Mouse (Mus musculus) embryonic facial prominence, embryonic 15.5 days (tissue): Measurements from ENCODE around the gene 1810049J17Rik. TPM values are rescaled to one million over a fixed set of nuclear protein-coding genes. Genes with fewer than 3 reads are reported as not detected.

ENCODE experiments used
- ATAC-seq: fragments of 200-750 bp; cut with Nextera tagmentation; 2 replicates; pipeline ENCODE4 v1.8.0; 2017; ENCODE audit warnings: low read depth, moderate TSS enrichment; ENCODE audit not compliant: insufficient number of reproducible peaks, low FRiP score, low TSS enrichment
- H3K27ac ChIP-seq: fragments of 300-500 bp; sonication (generic); replicated peaks from 2 replicates; pipeline ENCODE4 v1.5.1; 2015; ENCODE audit warnings: mild to moderate bottlenecking, inconsistent platforms
- H3K27me3 ChIP-seq: fragments of 300-500 bp; sonication (generic); 2 replicates; pipeline ENCODE4 v1.6.1; 2015; ENCODE audit warnings: inconsistent platforms
- H3K36me3 ChIP-seq: fragments of 300-500 bp; sonication (generic); 2 replicates; pipeline ENCODE4 v1.6.1; 2015; ENCODE audit warnings: mild to moderate bottlenecking, inconsistent platforms
- H3K4me1 ChIP-seq: fragments of 300-500 bp; sonication (generic); 2 replicates; pipeline ENCODE4 v1.6.1; 2015; ENCODE audit warnings: inconsistent platforms
- H3K4me2 ChIP-seq: fragments of 300-500 bp; sonication (generic); replicated peaks from 2 replicates; pipeline ENCODE4 v1.6.1; 2015; ENCODE audit warnings: mild to moderate bottlenecking, inconsistent platforms
- H3K4me3 ChIP-seq: fragments of 300-500 bp; sonication (generic); replicated peaks from 2 replicates; pipeline ENCODE4 v1.5.1; 2015; ENCODE audit warnings: mild to moderate bottlenecking, inconsistent platforms
- H3K9ac ChIP-seq: fragments of 300-500 bp; sonication (generic); 2 replicates; pipeline ENCODE4 v1.6.1; 2015; ENCODE audit warnings: inconsistent platforms
- H3K9me3 ChIP-seq: fragments of 300-500 bp; sonication (generic); replicated peaks from 2 replicates; pipeline ENCODE4 v1.6.1; 2016; ENCODE audit warnings: inconsistent platforms
- WGBS: fragments of 180-500 bp; shearing (Covaris S2); methylation state at CpG from one replicate; pipeline ENCODE4 v1.1.7; 2015; 5-methylcytosine and 5-hydroxymethylcytosine counted together
- polyA plus RNA-seq: library from polyadenylated mRNA; unstranded; fragments of >200 nt; fragmentation: Nextera tagmentation; extraction: Ambion mirVana; gene quantifications from 2 replicates; pipeline ENCODE4 v1.2.1, GENCODE M21; 2015

The 1810049J17Rik gene
- polyA plus RNA-seq, 1 experiment from 2014 or later = 2.6 TPM

- H3K9ac ChIP-seq = no peak overlapping the region
- WGBS = 58% methylated on average over 4 of the region's 4 CpGs
- no peaks in the 10 kb centered on the region for H3K36me3 ChIP-seq
- no peak for ATAC-seq
- no peak overlapping the region for H3K4me3 ChIP-seq
- H3K4me1 ChIP-seq = peaks cover 5% of the 10 kb centered on the region
- no peaks in the 10 kb centered on the region for H3K27me3 ChIP-seq
- no peaks in the 10 kb centered on the region for H3K9me3 ChIP-seq
- no peak overlapping the region for H3K27ac ChIP-seq
- no peak overlapping the region for H3K4me2 ChIP-seq
Measured at GRCm38 (mm10) chr15:12307114-12307513, 14.6 kb downstream of the 1810049J17Rik start.

DNA sequence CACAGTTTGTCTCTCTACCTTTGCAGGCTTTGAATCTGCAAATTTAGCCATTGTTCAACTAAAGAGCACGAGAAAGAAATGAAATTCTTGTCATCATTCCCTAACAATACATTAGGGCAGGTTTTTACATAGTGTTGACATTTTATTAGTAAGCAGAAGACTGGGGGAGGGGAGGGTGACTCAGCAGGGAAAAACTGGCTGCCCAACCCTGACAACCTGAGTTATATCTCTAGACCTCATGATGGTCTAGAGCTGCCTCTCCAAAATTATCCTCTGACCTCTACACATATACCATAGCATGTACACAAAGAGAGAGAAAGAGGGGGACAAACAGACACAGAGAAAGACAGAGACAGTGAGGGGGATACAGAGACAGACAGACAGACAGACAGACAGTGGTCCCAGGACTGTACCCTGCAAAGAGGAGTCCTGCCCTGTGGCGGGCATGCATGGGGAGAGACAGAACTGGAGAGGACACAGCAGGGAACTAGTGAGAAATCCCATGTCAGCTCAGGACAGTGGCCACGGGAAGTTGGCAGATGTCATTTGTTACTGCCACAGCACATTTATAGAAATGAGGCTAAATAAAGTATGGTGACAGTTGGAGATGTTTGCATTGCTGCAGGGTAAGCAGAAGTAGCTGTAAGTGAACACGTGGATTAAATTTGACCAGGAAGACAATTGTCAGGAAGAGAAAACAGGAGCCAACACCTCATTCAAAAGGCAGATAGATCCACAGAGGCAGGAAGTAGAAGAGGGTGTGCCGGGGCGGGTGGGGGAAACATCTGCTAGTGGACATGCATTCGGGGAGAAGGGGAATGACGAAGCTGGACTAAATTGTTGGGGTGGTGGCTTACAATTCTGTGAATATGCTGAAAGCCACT lies 15.3 kb downstream of the 1810049J17Rik start:
- Histone ChIP-seq H3K4me3 (no peak overlapping the region), H3K9me3 (no peaks in the 10 kb centered on the region), H3K36me3 (no peaks in the 10 kb centered on the region), H3K9ac (no peak overlapping the region), H3K27ac (no peak overlapping the region), H3K4me1 (peaks cover 5% of the 10 kb centered on the region), H3K4me2 (no peak overlapping the region), H3K27me3 (no peaks in the 10 kb centered on the region)
- 53% methylated on average over 8 of the region's 8 CpGs for WGBS
- no peak for ATAC-seq

GRCm38 (mm10) chr15:12301771-12302170 lies 19.9 kb downstream of the 1810049J17Rik start:
- Histone ChIP-seq H3K36me3 (no peaks in the 10 kb centered on the region), H3K9ac (no peak overlapping the region)
- ATAC-seq = no peak

GRCm38 (mm10) chr15:12298231-12298737 lies 23.4 kb downstream of the 1810049J17Rik start:
- no peak overlapping the region for H3K4me3 ChIP-seq
- no peak overlapping the region for H3K27ac ChIP-seq
- ATAC-seq = no peak
- H3K9me3 ChIP-seq = no peaks in the 10 kb centered on the region
- 85% methylated on average over 7 of the region's 7 CpGs for whole genome bisulfite sequencing
- H3K4me2 ChIP-seq = no peak overlapping the region
- no peaks in the 10 kb centered on the region for H3K27me3 ChIP-seq
- H3K9ac ChIP-seq = no peak overlapping the region
- H3K36me3 ChIP-seq = no peaks in the 10 kb centered on the region
- H3K4me1 ChIP-seq = no peaks in the 10 kb centered on the region

More at GRCm38 (mm10) chr15:12301771-12302170, 19.9 kb downstream of the 1810049J17Rik start:
- H3K4me3 ChIP-seq = no peak overlapping the region
- H3K9me3 ChIP-seq = no peaks in the 10 kb centered on the region
- peaks cover 5% of the 10 kb centered on the region for H3K4me1 ChIP-seq
- WGBS = 68% methylated on average over 5 of the region's 6 CpGs
- H3K27ac ChIP-seq = no peak overlapping the region
- H3K4me2 ChIP-seq = no peak overlapping the region
- no peaks in the 10 kb centered on the region for H3K27me3 ChIP-seq

GRCm38 (mm10) chr15:12296228-12296627 lies 25.5 kb downstream of the 1810049J17Rik start:
- H3K27ac ChIP-seq = no peak overlapping the region
- 58% methylated on average over 2 of the region's 2 CpGs for WGBS
- H3K27me3 ChIP-seq = no peaks in the 10 kb centered on the region
- no peaks in the 10 kb centered on the region for H3K4me1 ChIP-seq
- no peaks in the 10 kb centered on the region for H3K36me3 ChIP-seq
- no peak overlapping the region for H3K9ac ChIP-seq
- no peak overlapping the region for H3K4me2 ChIP-seq
- H3K4me3 ChIP-seq = no peak overlapping the region
- no peaks in the 10 kb centered on the region for H3K9me3 ChIP-seq
- no peak for ATAC-seq

DNA sequence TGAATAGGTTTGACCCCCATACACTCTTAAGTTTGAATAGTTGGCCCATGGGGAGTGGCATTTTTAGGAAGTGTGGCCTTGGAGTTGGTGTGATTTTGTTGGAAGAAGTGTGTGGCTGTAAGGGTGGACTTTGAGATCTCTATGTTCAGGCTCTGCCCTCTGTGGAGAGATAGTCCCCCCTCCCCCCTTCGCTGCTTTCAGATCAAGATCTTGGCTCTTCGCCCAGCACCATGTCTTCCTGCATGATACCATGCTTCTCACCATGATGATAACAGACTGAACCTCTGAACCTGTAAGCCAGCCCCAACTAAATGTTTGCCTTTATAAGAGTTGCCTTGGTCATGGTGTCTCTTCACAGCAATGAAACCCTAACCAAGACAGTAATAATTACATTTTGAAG lies 29.9 kb downstream of the 1810049J17Rik start:
- WGBS = 89% methylated on average over 2 of the region's 2 CpGs
- Histone ChIP-seq H3K4me3 (no peak overlapping the region), H3K4me1 (no peaks in the 10 kb centered on the region), H3K27ac (no peak overlapping the region), H3K4me2 (no peak overlapping the region), H3K9me3 (no peaks in the 10 kb centered on the region), H3K27me3 (no peaks in the 10 kb centered on the region), H3K9ac (no peak overlapping the region), H3K36me3 (no peaks in the 10 kb centered on the region)
- no peak for ATAC-seq

GRCm38 (mm10) chr15:12290330-12290729 lies 31.4 kb downstream of the 1810049J17Rik start:
- no peak for ATAC-seq
- WGBS = 84% methylated on average over 7 of the region's 7 CpGs
- no peak overlapping the region for H3K4me2 ChIP-seq
- H3K27me3 ChIP-seq = no peaks in the 10 kb centered on the region
- H3K9ac ChIP-seq = no peak overlapping the region
- H3K27ac ChIP-seq = no peak overlapping the region
- no peak overlapping the region for H3K4me3 ChIP-seq
- no peaks in the 10 kb centered on the region for H3K9me3 ChIP-seq
- H3K4me1 ChIP-seq = no peaks in the 10 kb centered on the region
- H3K36me3 ChIP-seq = no peaks in the 10 kb centered on the region

DNA sequence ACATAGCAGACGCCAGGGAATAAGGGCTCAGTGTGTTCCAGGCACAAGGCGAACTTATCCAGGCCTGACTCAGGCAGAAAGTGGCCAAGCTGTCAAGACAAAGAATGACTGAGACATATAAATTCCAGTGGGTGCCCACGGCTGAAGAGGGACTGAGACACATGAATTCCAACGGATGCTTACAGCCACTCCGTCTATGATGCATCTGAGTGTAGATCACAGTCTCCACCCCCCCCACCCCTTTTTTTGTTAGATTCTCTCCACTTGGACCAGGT lies 36.2 kb downstream of the 1810049J17Rik start:
- 63% methylated on average over 5 of the region's 5 CpGs for WGBS
- H3K27ac ChIP-seq = peak overlapping the region; percentile 18; the same call in 1 of the 2 replicates
- H3K9ac ChIP-seq = no peak overlapping the region
- H3K9me3 ChIP-seq = no peaks in the 10 kb centered on the region
- no peak overlapping the region for H3K4me3 ChIP-seq
- H3K4me2 ChIP-seq = no peak overlapping the region
- no peak for ATAC-seq
- no peaks in the 10 kb centered on the region for H3K27me3 ChIP-seq
- H3K36me3 ChIP-seq = no peaks in the 10 kb centered on the region
- no peaks in the 10 kb centered on the region for H3K4me1 ChIP-seq

GRCm38 (mm10) chr15:12284794-12285534 lies 36.7 kb downstream of the 1810049J17Rik start:
- Histone ChIP-seq H3K9ac (no peak overlapping the region), H3K4me3 (no peak overlapping the region), H3K27ac (0 out of 2 replicates have a peak overlapping the region, but pooled peaks have one; percentile 18), H3K4me2 (no peak overlapping the region), H3K9me3 (no peaks in the 10 kb centered on the region), H3K36me3 (no peaks in the 10 kb centered on the region), H3K27me3 (no peaks in the 10 kb centered on the region), H3K4me1 (no peaks in the 10 kb centered on the region)
- peak; percentile 69 for ATAC-seq
- 55% methylated on average over 6 of the region's 6 CpGs for whole genome bisulfite sequencing

DNA sequence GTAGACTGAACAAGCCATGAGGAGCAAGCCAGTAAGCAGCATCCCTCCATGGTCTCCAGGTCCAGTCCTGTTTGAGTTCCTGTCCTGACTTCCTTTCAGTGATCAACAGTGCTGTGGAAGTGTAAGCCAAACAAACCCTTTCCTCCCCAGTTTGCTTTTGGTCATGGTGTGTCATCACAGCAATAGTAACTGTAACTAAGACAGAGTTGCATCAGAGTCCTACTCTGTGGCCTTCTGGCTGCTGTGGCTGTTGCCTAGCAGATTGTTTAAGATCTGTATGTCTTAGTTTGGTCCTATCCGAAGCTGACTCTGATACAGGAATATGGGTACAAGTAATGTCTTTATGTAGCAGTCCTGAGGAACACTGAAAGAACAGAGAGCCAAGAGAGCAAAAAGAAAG lies 41.9 kb downstream of the 1810049J17Rik start:
- H3K27ac ChIP-seq = no peak overlapping the region
- H3K27me3 ChIP-seq = no peaks in the 10 kb centered on the region
- WGBS = 84% methylated on average over 1 of the region's 1 CpGs
- no peak overlapping the region for H3K4me2 ChIP-seq
- no peaks in the 10 kb centered on the region for H3K4me1 ChIP-seq
- ATAC-seq = no peak
- no peak overlapping the region for H3K9ac ChIP-seq
- 0 out of 2 replicates have a peak, but pooled peaks cover 4% of the 10 kb centered on the region for H3K9me3 ChIP-seq
- no peak overlapping the region for H3K4me3 ChIP-seq
- no peaks in the 10 kb centered on the region for H3K36me3 ChIP-seq

- WGBS = 79% methylated on average over 4 of the region's 4 CpGs
- no peak for ATAC-seq
- H3K36me3 ChIP-seq = peaks cover 8% of the 10 kb centered on the region
- no peak overlapping the region for H3K4me3 ChIP-seq
- no peaks in the 10 kb centered on the region for H3K27me3 ChIP-seq
- no peak overlapping the region for H3K9ac ChIP-seq
- H3K4me1 ChIP-seq = no peaks in the 10 kb centered on the region
- no peak overlapping the region for H3K4me2 ChIP-seq
- H3K27ac ChIP-seq = no peak overlapping the region
- H3K9me3 ChIP-seq = 0 out of 2 replicates have a peak, but pooled peaks cover 4% of the 10 kb centered on the region
Measured at GRCm38 (mm10) chr15:12275091-12275623, 46.5 kb downstream of the 1810049J17Rik start.
